ENCODE assay signal across 7 mouse cellular contexts in genomic region chr1:189343301-189344251, GRCm38 (mm10). TPM values are rescaled to one million over a fixed set of nuclear protein-coding genes. Genes with fewer than 3 reads are reported as not detected.
DNase-seq lines count a peak whose midpoint lies in the region; ATAC-seq lines count a peak whose summit lies in the region.

No protein-coding gene starts in this region.

- intact Hi-C loops in left cerebral cortex, postnatal 14 days (cut with DNase I) = loop anchor here (5.0 to 10.0 kb wide), 2 partner anchors 109 to 316 kb away; no protein-coding TSS in a partner anchor

- peak overlapping the region; percentile 90 for H3K9ac ChIP-seq in forebrain, embryonic 14.5 days (ENCODE audit: low read length)
- H3K9ac ChIP-seq in stomach, embryonic 14.5 days (replicated peaks; ENCODE audit: low read depth, low read length) = peak overlapping the region; percentile 45

- no peaks in the 10 kb centered on the region for H3K9me3 ChIP-seq in forebrain, embryonic 14.5 days (replicated peaks; ENCODE audit: control insufficient read depth, low read length)
- H3K9me3 ChIP-seq in hindbrain, embryonic 10.5 days = no peaks in the 10 kb centered on the region
- no peaks in the 10 kb centered on the region for H3K9me3 ChIP-seq in stomach, embryonic 14.5 days (ENCODE audit: control insufficient read depth, low read depth, low read length)

- peaks cover 6% of the 10 kb centered on the region; the same call in 1 of the 2 replicates for H3K36me3 ChIP-seq in forebrain, embryonic 14.5 days (ENCODE audit: control insufficient read depth, insufficient read depth, low read length)
- H3K36me3 ChIP-seq in hindbrain, embryonic 10.5 days = no peaks in the 10 kb centered on the region
- no peaks in the 10 kb centered on the region for H3K36me3 ChIP-seq in stomach, embryonic 14.5 days (ENCODE audit: control insufficient read depth, insufficient read depth, low read length)

- peak; percentile 23 for DNase-seq in R1 (ENCODE audit: low read depth, low spot score)
- peak; percentile 71 for DNase-seq in brain, adult 2 months (ENCODE audit: low read depth, low spot score)
- peak; percentile 59 for DNase-seq in forebrain, embryonic 14.5 days (ENCODE audit: low spot score)
- peak; percentile 52 for DNase-seq in hindbrain, embryonic 10.5 days (ENCODE audit: low spot score)
- DNase-seq in left cerebral cortex, postnatal 14 days (ENCODE audit: low spot score in 2 of 2) = peak; percentile 31 to 54
- peak; percentile 22 for DNase-seq in mesoderm, embryonic 11.5 days (ENCODE audit: low read depth, low spot score)

- H3K4me2 ChIP-seq in forebrain, embryonic 14.5 days (ENCODE audit: low read length) = peak overlapping the region; percentile 76
- H3K4me2 ChIP-seq in stomach, embryonic 14.5 days (replicated peaks; ENCODE audit: low read depth, low read length) = peak overlapping the region; percentile 95

- H3K27me3 ChIP-seq in forebrain, embryonic 14.5 days (replicated peaks; ENCODE audit: control insufficient read depth, insufficient read depth, low read length) = no peaks in the 10 kb centered on the region
- peaks cover 52% of the 10 kb centered on the region for H3K27me3 ChIP-seq in hindbrain, embryonic 10.5 days (ENCODE audit: insufficient read depth, poor library complexity, severe bottlenecking)
- H3K27me3 ChIP-seq in stomach, embryonic 14.5 days (ENCODE audit: control insufficient read depth, insufficient read depth, low read length) = no peaks in the 10 kb centered on the region; the same call in 1 of the 2 replicates

- peaks cover 4% of the 10 kb centered on the region; the same call in 1 of the 2 replicates for H3K4me1 ChIP-seq in forebrain, embryonic 14.5 days (ENCODE audit: control insufficient read depth, insufficient read depth, low read length)
- H3K4me1 ChIP-seq in hindbrain, embryonic 10.5 days (replicated peaks) = peaks cover 15% of the 10 kb centered on the region
- H3K4me1 ChIP-seq in stomach, embryonic 14.5 days (ENCODE audit: control insufficient read depth, insufficient read depth, low read length) = no peaks in the 10 kb centered on the region

- peak overlapping the region; percentile 68 for H3K27ac ChIP-seq in forebrain, embryonic 14.5 days (ENCODE audit: low read depth, low read length)
- peak overlapping the region; percentile 90 for H3K27ac ChIP-seq in hindbrain, embryonic 10.5 days
- no peak overlapping the region for H3K27ac ChIP-seq in stomach, embryonic 14.5 days (ENCODE audit: low read length)

- 1% methylated on average over 41 of the region's 82 CpGs for WGBS in forebrain, embryonic 14.5 days
- under 1% methylated on average over 82 of the region's 82 CpGs for WGBS in hindbrain, embryonic 10.5 days
- WGBS in stomach, embryonic 14.5 days = 2% methylated on average over 68 of the region's 82 CpGs

- peak; percentile 82 for ATAC-seq in forebrain, embryonic 14.5 days
- peak; percentile 73 for ATAC-seq in stomach, embryonic 14.5 days (ENCODE audit: insufficient number of reproducible peaks, insufficient read depth, low FRiP score, low read depth)

- H3K4me3 ChIP-seq in forebrain, embryonic 14.5 days (ENCODE audit: low read depth, low read length) = peak overlapping the region; percentile 75
- H3K4me3 ChIP-seq in hindbrain, embryonic 10.5 days = peak overlapping the region; percentile 71
- peak overlapping the region; percentile 53 for H3K4me3 ChIP-seq in stomach, embryonic 14.5 days (ENCODE audit: low read depth, low read length)

RNA-seq across cellular contexts. Expression of gene Kcnk2, which starts 58.5 kb away (rescaled TPM):
- 20.5 and 25.7 TPM in 2 replicates for polyA plus RNA-seq in forebrain, embryonic 14.5 days (2014; fragmentation: Nextera tagmentation; extraction: Ambion mirVana)
- polyA plus RNA-seq in hindbrain, embryonic 10.5 days (2016; fragmentation: Nextera tagmentation; extraction: Ambion mirVana) = 2.8 and 3.2 TPM in 2 replicates
- 10 to 100 TPM; 65.0 to 65.7 TPM for total RNA-seq in left cerebral cortex, postnatal 14 days (2021)
- 4.3 and 6.8 TPM in 2 replicates for polyA plus RNA-seq in stomach, embryonic 14.5 days (2014; fragmentation: Nextera tagmentation; extraction: Ambion mirVana)
